Mouse (Mus musculus) MEL (cell line): ENCODE results near the gene Atp10a.

ENCODE experiments used
- CTCF ChIP-seq, 3 experiments: IDR thresholded peaks in 2 of 3; conservative IDR thresholded peaks in 1 of 3; 2 replicates each; pipeline ENCODE4 v1.5.1; 2011 to 2012; ENCODE audit warnings: low read length in 3 of 3, low read depth in 2 of 3, mild to moderate bottlenecking in 2 of 3, improper control_type of control experiment in 1 of 3, inconsistent platforms in 1 of 3, mixed read lengths in 1 of 3, moderate library complexity in 1 of 3; ENCODE audit not compliant: control insufficient read depth in 1 of 3, insufficient read depth in 1 of 3, poor library complexity in 1 of 3, severe bottlenecking in 1 of 3
- EP300 ChIP-seq, 2 experiments: IDR thresholded peaks; 2 replicates each; pipeline ENCODE4 v1.6.1; 2011; ENCODE audit warnings: improper control_type of control experiment in 2 of 2, low read length in 2 of 2, low read depth in 1 of 2, mild to moderate bottlenecking in 1 of 2
- MAZ ChIP-seq: IDR thresholded peaks from 2 replicates; pipeline ENCODE4 v1.6.1; 2012; ENCODE audit warnings: low read depth, mild to moderate bottlenecking, inconsistent platforms, low read length, improper control_type of control experiment
- NRF1 ChIP-seq: IDR thresholded peaks from 2 replicates; pipeline ENCODE4 v1.6.1; 2014; ENCODE audit warnings: low read depth, mild to moderate bottlenecking, inconsistent platforms, low read length, improper control_type of control experiment, moderate library complexity; ENCODE audit not compliant: poor library complexity, insufficient read depth, severe bottlenecking
- POLR2A ChIP-seq, 2 experiments: IDR thresholded peaks; 2 replicates each; pipeline ENCODE4 v1.6.1; 2011 to 2012; ENCODE audit warnings: low read length in 2 of 2, mild to moderate bottlenecking in 2 of 2, control low read depth in 1 of 2, improper control_type of control experiment in 1 of 2, low read depth in 1 of 2, moderate library complexity in 1 of 2; ENCODE audit not compliant: control insufficient read depth in 1 of 2, insufficient read depth in 1 of 2, poor library complexity in 1 of 2
- POLR2AphosphoS2 ChIP-seq: IDR thresholded peaks from 2 replicates; pipeline ENCODE4 v1.6.1; 2011; ENCODE audit warnings: low read length, improper control_type of control experiment
- RAD21 ChIP-seq: IDR thresholded peaks from 2 replicates; pipeline ENCODE4 v1.6.1; 2011; ENCODE audit warnings: mild to moderate bottlenecking, low read depth, low read length, improper control_type of control experiment
- RCOR1 ChIP-seq: IDR thresholded peaks from 2 replicates; pipeline ENCODE4 v1.6.1; 2012; ENCODE audit warnings: low read depth, mild to moderate bottlenecking, inconsistent platforms, low read length, improper control_type of control experiment
- TCF12 ChIP-seq: IDR thresholded peaks from 2 replicates; pipeline ENCODE4 v1.6.1; 2014; ENCODE audit warnings: low read depth, mild to moderate bottlenecking, inconsistent platforms, low read length, improper control_type of control experiment, moderate library complexity
- USF1 ChIP-seq: IDR thresholded peaks from 2 replicates; pipeline ENCODE4 v1.6.1; 2014; ENCODE audit warnings: low read depth, mild to moderate bottlenecking, inconsistent platforms, low read length, improper control_type of control experiment, moderate library complexity
- ZC3H11A ChIP-seq: IDR thresholded peaks from 2 replicates; pipeline ENCODE4 v1.6.1; 2012; ENCODE audit warnings: low read depth, mild to moderate bottlenecking, inconsistent platforms, low read length, improper control_type of control experiment

- TF ChIP-seq POLR2AphosphoS2 (no peak), ZC3H11A (no peak), NRF1 (no peak), RAD21 (no peak), CTCF (IDR thresholded peaks at IDR 0.05 in 2 of 3, conservative IDR thresholded peaks at IDR 0.05 in 1 of 3; ENCODE audit: control insufficient read depth in 1 of 3, insufficient read depth in 1 of 3, low read depth in 2 of 3, low read length in 3 of 3, poor library complexity in 1 of 3, severe bottlenecking in 1 of 3) (no peak), TCF12 (no peak), USF1 (no peak), MAZ (no peak), EP300 (IDR thresholded peaks at IDR 0.05; ENCODE audit: low read depth in 1 of 2, low read length in 2 of 2) (no peak), POLR2A (IDR thresholded peaks at IDR 0.05; ENCODE audit: control insufficient read depth in 1 of 2, insufficient read depth in 1 of 2, low read depth in 1 of 2, low read length in 2 of 2, poor library complexity in 1 of 2) (no peak), RCOR1 (no peak)
Measured at GRCm38 (mm10) chr7:58758396-58758795, 102.4 kb downstream of the Atp10a start.
